Mouse (Mus musculus) hindbrain, postnatal 0 days (tissue): ENCODE data around the gene Zfp568. TPM values are rescaled to one million over a fixed set of nuclear protein-coding genes. Genes with fewer than 3 reads are reported as not detected.
"Not testable (repeated sequence)": the region's sequence is repeated elsewhere in the genome, so short reads cannot be mapped to it uniquely, and the experiment has no call there.

Experiments used
- ATAC-seq: fragments of 200-750 bp; cut with Nextera tagmentation; 2 replicates; pipeline ENCODE4 v1.8.0; 2017; ENCODE audit warnings: mild to moderate bottlenecking, moderate TSS enrichment, moderate library complexity
- DNase-seq: peaks from one replicate; pipeline ENCODE4 v3.0.0-alpha.2; 2015; ENCODE audit warnings: low spot score
- H3K27ac ChIP-seq: fragments of 300-500 bp; sonication (generic); 2 replicates; pipeline ENCODE4 v1.5.1; 2014; ENCODE audit warnings: mild to moderate bottlenecking
- H3K27me3 ChIP-seq: fragments of 300-500 bp; sonication (generic); 2 replicates; pipeline ENCODE4 v1.6.1; 2014; ENCODE audit warnings: low read length, mixed read lengths; ENCODE audit not compliant: insufficient read depth
- H3K36me3 ChIP-seq: fragments of 300-500 bp; sonication (generic); 2 replicates; pipeline ENCODE4 v1.6.1; 2014; ENCODE audit warnings: low read length, mixed read lengths; ENCODE audit not compliant: insufficient read depth
- H3K4me1 ChIP-seq: fragments of 300-500 bp; sonication (generic); 2 replicates; pipeline ENCODE4 v1.6.1; 2014; ENCODE audit warnings: antibody characterized with exemption, low read length, mixed read lengths; ENCODE audit not compliant: insufficient read depth
- H3K4me2 ChIP-seq: fragments of 300-500 bp; sonication (generic); 2 replicates; pipeline ENCODE4 v1.6.1; 2014; ENCODE audit warnings: low read depth, mild to moderate bottlenecking, low read length, moderate library complexity, mixed read lengths
- H3K4me3 ChIP-seq: fragments of 300-500 bp; sonication (generic); 2 replicates; pipeline ENCODE4 v1.5.1; 2014; ENCODE audit warnings: low read length
- H3K9ac ChIP-seq: fragments of 300-500 bp; sonication (generic); replicated peaks from 2 replicates; pipeline ENCODE4 v1.6.1; 2014; ENCODE audit warnings: mild to moderate bottlenecking, low read length, moderate library complexity, mixed read lengths
- H3K9me3 ChIP-seq: fragments of 300-500 bp; sonication (generic); 2 replicates; pipeline ENCODE4 v1.6.1; 2016; ENCODE audit warnings: low read length, mixed read lengths
- CTCF ChIP-seq: IDR thresholded peaks from 2 replicates; pipeline ENCODE4 v1.5.1; 2016; ENCODE audit warnings: antibody characterized with exemption, control low read depth, low read depth
- WGBS: fragments of 180-500 bp; shearing (Covaris S2); extraction: QIAGEN DNeasy Blood & Tissue Kit; methylation state at CpG from one replicate; pipeline ENCODE4 v1.1.7; 2014; 5-methylcytosine and 5-hydroxymethylcytosine counted together
- polyA plus RNA-seq: library from polyadenylated mRNA; unstranded; fragments of >200 nt; fragmentation: Nextera tagmentation; extraction: Ambion mirVana; gene quantifications from 2 replicates; pipeline ENCODE4 v1.2.1, GENCODE M21; 2015
- total RNA-seq: library from RNA; depleted of rRNA; stranded (reverse); fragments of >200 nt; gene quantifications from 2 replicates; pipeline ENCODE4 v1.2.3, GENCODE M21; 2014

Gene Zfp568
- total and polyA plus RNA-seq, 2 experiments from 2014 or later: 3.5 to 6.7 TPM

- H3K9ac ChIP-seq: peak within 1 kb of the TSS; percentile 76
- peak within 1 kb of the TSS; percentile 80 for H3K4me3 ChIP-seq
- peaks cover 12% of the 10 kb centered on the region; the same call in 1 of the 2 replicates for H3K36me3 ChIP-seq
- no peaks in the 10 kb centered on the region for H3K9me3 ChIP-seq
- TF ChIP-seq CTCF: no peak
- H3K4me1 ChIP-seq: no peaks in the 10 kb centered on the region
- no peaks in the 10 kb centered on the region for H3K27me3 ChIP-seq
- peak within 1 kb of the TSS; percentile 95 for H3K27ac ChIP-seq
- ATAC-seq (peak; percentile 90), DNase-seq (peak; percentile 84)
- WGBS: under 1% methylated on average over 52 of the region's 52 CpGs
- peak within 1 kb of the TSS; percentile 73 for H3K4me2 ChIP-seq
These were observed 30.0 kb upstream of the Zfp568 start, which contains the start of gene Zfp74 for GRCm38 (mm10) chr7:29953513-29954401. Gene Zfp74, minus strand, starts transcription at chr7:29954089.

- ATAC-seq: no peak
- H3K4me3 ChIP-seq: peak overlapping the region; percentile 80; the same call in 1 of the 2 replicates
- WGBS: 15% methylated on average over 4 of the region's 4 CpGs
These were observed 29.0 kb upstream of the Zfp568 start for GRCm38 (mm10) chr7:29954731-29955130.

DNA sequence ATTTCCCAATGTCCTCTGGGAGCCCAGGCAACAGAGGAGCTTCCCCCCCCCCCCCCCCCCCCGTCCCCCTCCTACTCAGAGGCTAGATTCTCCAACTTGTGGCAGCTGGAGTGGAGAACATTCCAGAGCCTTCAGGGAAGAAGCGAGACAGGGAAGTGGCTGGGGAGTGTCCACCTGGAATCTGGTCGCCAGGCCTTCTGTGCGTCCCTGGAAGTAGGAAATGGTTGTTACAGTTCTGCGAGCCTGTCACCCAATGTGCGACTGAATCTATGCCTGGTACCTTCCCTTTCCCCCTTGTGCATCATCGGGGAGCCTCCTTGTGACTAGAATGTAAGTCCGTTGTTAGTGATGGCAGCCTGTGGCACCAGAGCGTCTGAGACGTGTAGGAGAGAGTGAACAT lies 27.5 kb upstream of the Zfp568 start:
- no peak overlapping the region for H3K4me2 ChIP-seq
- ATAC-seq: no peak
- WGBS: 59% methylated on average over 9 of the region's 10 CpGs
- H3K4me1 ChIP-seq: no peaks in the 10 kb centered on the region
- no peak overlapping the region for H3K27ac ChIP-seq
- no peaks in the 10 kb centered on the region for H3K27me3 ChIP-seq
- no peak for DNase-seq
- TF ChIP-seq CTCF: no peak
- H3K4me3 ChIP-seq: no peak overlapping the region
- H3K9me3 ChIP-seq: no peaks in the 10 kb centered on the region
- H3K36me3 ChIP-seq: no peaks in the 10 kb centered on the region
- no peak overlapping the region for H3K9ac ChIP-seq

More at GRCm38 (mm10) chr7:29954731-29955130, 29.0 kb upstream of the Zfp568 start:
- H3K4me1 ChIP-seq: no peaks in the 10 kb centered on the region
- H3K27me3 ChIP-seq: no peaks in the 10 kb centered on the region
- H3K4me2 ChIP-seq: peak overlapping the region; percentile 73
- H3K9ac ChIP-seq: no peak overlapping the region; the same call in 1 of the 2 replicates
- no peak overlapping the region for H3K27ac ChIP-seq
- H3K9me3 ChIP-seq: no peaks in the 10 kb centered on the region
- H3K36me3 ChIP-seq: peaks cover 8% of the 10 kb centered on the region; the same call in 1 of the 2 replicates
- DNase-seq: peak; percentile 54
- peak; percentile 71 for TF ChIP-seq CTCF

DNA sequence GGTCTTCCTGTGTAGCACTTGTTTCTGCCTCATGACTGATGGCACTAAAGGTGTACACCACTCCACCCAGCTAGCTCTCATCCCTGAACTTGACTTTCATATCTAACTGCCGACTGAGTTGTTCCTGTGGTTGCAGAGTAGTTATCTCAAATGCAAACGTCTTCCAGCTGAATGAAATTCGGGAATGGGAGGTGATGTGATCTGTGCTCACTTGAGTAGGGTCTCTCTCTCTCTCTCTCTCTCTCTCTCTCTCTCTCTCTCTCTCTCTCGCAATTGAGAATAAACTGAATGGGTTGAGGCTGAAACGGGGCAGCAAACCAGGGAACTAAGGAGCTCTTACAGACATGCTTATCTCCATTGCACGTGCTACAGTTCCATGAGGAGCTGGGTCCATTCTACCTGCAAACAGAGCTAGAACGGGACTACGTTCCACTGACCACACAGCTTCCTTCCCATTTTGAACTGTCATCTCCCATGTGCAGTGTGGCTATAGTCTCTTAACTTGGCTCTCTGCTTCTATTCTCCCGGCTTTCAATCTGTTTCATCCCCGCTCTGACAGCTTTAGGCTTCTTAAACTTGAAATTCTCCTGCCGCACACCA lies 25.5 kb upstream of the Zfp568 start:
- no peak for TF ChIP-seq CTCF
- WGBS: 88% methylated on average over 11 of the region's 11 CpGs

GRCm38 (mm10) chr7:29959004-29959403 lies 24.8 kb upstream of the Zfp568 start:
- no peak overlapping the region for H3K4me3 ChIP-seq
- H3K36me3 ChIP-seq: no peaks in the 10 kb centered on the region
- 58% methylated on average over 3 of the region's 3 CpGs for WGBS
- no peak overlapping the region for H3K27ac ChIP-seq
- no peak for TF ChIP-seq CTCF
- H3K4me2 ChIP-seq: no peak overlapping the region
- no peak overlapping the region for H3K9ac ChIP-seq
- DNase-seq (no peak), ATAC-seq (no peak)
- H3K9me3 ChIP-seq: no peaks in the 10 kb centered on the region
- no peaks in the 10 kb centered on the region for H3K4me1 ChIP-seq
- no peaks in the 10 kb centered on the region for H3K27me3 ChIP-seq

More for the DNA sequence above, 25.5 kb upstream of the Zfp568 start:
- no peaks in the 10 kb centered on the region for H3K4me1 ChIP-seq
- H3K4me2 ChIP-seq: no peak overlapping the region
- H3K27me3 ChIP-seq: no peaks in the 10 kb centered on the region
- no peak overlapping the region for H3K4me3 ChIP-seq
- DNase-seq (no peak), ATAC-seq (no peak)
- no peak overlapping the region for H3K9ac ChIP-seq
- H3K9me3 ChIP-seq: no peaks in the 10 kb centered on the region
- no peaks in the 10 kb centered on the region for H3K36me3 ChIP-seq
- H3K27ac ChIP-seq: no peak overlapping the region

GRCm38 (mm10) chr7:29965115-29965810 lies 18.5 kb upstream of the Zfp568 start:
- not testable (repeated sequence) for H3K36me3 ChIP-seq, H3K4me1 ChIP-seq, H3K27ac ChIP-seq, ATAC-seq, H3K4me2 ChIP-seq, H3K27me3 ChIP-seq, H3K9me3 ChIP-seq, H3K9ac ChIP-seq, H3K4me3 ChIP-seq, DNase-seq
- 53% methylated on average over 33 of the region's 39 CpGs for WGBS
